Mouse (Mus musculus) layer of hippocampus, adult 8-10 months (tissue): ENCODE data around the gene Zglp1. TPM values are rescaled to one million over a fixed set of nuclear protein-coding genes. Genes with fewer than 3 reads are reported as not detected.

Experiments used
- DNase-seq, 2 experiments: peaks; one replicate each; pipeline ENCODE4 v3.0.0; 2022; ENCODE audit warnings: low spot score in 2 of 2
- total RNA-seq, 4 experiments: library from RNA; stranded (reverse); gene quantifications; 2 replicates each; pipeline ENCODE4 v1.2.4; 2022

Zglp1 gene
- total RNA-seq: 1 to 10 TPM in 1 of 4 experiments, under 1 TPM in 1, not detected in 2; 0.87 to 1.1 TPM

DNA sequence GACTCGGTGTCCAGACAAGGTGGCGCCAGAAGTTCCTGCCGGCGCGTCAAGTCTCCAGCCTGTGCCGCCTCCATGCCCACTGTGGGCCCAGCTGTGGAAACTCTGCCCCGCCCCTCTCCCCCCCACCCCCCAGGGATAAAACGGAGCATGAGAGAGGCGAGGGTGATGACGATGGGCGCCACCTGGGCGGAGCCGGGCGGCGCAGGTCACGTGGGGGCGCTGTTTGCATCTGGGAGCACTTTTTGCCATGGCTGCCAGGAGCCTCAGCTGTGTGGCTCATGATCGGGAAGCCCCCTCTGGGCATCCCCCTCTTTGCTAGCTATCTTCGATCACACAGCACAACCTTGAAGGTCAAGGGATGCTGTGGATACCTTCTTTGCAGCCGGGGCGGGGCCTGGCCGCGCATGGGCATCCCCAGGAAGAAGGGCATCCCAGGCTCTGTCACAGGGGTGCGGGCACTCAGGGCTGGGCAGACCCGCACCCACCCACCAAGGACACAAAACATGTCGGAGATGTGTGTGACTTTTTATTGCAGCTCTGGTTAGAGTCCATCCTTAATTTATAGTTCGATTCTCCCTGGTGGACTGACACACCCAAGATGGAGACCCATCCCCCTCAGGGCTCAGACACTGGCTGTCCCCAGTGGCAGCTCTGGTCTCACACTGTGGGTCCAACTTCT, at the start of gene Zglp1:
Gene Zglp1 (minus strand): TSS at position 88 of the 679 bp plus-strand sequence.
- no peak for DNase-seq

DNA sequence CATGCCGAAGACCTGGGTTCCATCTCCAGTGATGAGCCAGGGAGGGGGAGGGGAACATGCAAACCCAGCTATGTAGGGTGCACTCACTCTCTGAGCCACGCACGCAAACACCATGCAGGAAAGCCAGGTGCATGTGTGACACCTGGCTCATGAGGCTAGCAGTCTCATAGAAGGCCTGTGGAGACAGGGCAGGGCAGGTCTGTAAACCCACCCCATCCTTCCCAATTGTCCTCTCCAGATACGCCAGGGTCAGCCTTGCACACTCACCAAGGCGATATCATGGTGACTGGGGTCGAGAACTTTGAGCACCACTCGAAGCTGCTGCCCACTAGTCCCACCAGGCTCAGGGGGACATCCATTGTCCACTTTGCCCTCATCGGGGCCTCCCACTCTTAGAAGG, 48.2 kb upstream of the Zglp1 start:
- DNase-seq: no peak

DNA sequence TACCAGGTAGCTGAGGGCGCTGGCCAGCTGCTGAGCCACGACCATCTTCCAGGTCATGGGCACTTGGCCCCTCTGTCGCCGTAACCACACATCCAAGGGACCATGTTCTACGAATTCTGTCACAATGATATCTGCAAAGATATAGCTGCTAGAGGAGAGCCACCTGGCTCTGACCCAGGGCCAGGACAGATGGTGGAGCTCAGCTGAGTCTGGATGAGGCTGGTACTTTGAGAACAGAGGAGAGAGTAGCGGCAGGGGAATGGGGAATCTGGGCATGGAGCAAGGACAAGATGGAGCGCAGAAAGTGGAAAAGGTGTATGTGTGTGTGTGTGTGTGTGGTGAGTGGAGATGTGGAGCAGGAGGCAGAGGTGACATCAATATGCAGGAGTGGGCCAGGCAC, 47.3 kb upstream of the Zglp1 start:
- DNase-seq: no peak

DNA sequence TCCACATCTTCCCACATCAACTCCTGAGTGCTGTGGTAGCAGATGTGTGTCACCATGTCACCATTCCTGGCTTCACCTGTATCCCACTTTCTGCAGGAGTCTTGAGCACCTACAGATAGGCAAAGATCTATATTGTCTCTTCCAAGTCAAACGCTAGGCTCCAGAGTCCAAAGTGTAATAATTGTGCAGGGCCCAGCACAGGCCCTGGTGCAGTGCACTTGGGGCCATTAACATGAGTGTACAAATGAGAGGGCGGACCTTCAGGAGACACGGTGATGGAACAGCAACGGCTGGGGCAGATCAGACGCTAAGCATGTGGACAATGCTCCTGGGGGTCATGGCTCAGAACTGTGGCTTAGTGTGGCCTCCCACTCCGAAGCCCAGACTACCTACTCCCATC, 46.9 kb upstream of the Zglp1 start:
- DNase-seq: no peak

DNA sequence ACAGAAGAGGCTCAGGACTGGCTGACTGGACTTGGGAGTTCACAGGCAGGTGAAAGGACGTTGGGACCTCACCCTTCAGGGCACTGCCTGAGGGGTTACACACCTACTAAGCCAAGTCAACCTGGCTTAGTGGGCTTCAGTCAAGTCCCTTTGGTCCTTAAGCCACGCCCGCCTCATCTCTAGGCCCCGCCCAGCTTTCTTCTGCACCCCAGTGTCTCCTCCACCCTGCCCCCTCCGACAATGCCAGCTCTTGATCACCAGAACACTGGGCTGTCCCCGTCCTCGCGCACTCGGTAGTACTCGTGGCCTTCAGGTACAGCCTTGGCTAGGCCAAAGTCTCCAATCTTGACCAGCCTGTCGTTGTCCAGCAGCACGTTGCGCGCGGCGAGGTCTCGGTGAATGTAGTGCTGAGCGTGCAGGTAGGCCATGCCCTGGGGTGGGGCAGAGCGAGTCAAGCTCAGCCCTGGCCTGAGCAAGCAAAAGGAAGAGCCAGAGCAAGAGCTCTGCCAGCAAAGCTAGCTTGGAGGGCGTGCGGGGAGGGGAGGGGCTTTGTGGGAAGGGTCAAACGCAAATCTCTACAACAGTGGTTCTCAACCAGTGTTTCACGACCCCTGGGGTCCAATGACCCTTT, 40.8 kb upstream of the Zglp1 start:
- DNase-seq: no peak

DNA sequence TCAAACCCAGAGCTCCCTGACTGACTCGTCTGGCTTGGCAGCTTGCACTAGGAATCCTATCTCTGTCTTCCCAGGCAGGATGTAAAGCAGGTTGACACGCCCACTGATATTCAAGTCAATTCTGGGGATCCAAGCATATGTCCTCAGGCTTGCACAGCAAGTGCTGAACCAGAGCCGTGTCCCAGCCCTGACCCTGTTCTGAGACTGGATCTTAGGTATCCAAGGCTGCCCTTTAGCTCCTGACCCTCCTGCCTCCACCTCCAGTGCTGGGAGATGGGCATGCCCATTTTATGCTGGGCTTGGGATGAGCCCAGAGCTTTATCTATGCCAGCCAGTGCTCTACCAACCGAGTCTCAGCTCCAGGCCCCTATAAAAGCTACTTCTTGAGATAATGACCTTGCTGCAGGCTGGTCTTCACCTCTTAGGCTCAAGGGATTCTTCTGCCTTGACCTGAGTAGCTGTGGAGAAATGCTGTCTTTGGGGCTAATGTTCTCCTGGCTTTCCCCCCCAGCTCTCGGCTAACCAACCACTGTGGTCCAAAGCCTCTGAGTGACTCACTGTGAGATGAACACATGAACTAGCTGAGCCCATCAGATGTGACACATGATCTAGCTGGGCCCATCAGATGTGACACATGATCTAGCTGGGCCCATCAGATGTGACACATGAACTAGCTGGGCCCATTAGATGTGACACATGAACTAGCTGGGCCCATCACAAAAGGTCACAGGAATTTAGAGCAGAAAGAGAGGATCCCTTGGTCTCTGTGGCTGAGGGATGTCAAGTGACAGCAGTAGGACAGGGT, 39.1 kb upstream of the Zglp1 start:
- DNase-seq: no peak

DNA sequence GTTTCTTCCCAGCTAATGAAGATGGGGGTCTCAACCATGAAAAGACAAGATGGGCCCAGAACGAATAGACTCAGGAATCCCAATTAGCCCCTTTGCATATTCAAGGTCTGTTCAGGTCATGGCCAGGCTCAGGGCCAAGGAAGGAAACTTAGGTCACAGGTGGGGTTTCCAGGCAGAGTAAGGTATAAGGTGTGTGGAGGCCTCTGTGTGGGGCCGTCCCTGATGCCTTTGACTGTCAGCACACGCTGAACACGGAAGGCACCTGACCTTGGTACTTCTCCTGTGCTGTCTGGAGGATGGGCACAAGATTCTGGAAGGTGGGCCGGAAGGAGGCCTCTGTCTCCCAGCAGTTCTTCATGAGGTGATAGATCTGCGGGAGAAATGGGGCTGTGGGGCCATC, 37.9 kb upstream of the Zglp1 start:
- DNase-seq: no peak

DNA sequence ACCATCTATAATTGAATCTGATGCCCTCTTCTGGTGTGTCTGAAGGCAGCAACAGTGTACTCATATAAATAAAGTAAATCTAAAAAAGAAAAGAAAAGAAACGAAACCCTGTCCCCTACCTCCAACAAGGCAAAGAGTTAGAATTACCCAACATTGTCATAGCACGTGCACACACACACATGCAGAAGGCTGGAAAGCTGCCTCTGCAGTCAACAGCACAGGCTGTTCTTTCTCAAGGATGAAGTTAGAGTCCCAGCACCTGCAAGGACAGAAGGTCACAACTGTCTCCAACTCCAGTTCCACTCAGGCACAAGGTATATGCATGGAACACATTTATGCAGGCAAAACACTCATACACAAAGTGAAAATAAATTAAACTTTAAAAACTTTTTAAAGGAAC, 35.2 kb upstream of the Zglp1 start:
- DNase-seq: no peak

DNA sequence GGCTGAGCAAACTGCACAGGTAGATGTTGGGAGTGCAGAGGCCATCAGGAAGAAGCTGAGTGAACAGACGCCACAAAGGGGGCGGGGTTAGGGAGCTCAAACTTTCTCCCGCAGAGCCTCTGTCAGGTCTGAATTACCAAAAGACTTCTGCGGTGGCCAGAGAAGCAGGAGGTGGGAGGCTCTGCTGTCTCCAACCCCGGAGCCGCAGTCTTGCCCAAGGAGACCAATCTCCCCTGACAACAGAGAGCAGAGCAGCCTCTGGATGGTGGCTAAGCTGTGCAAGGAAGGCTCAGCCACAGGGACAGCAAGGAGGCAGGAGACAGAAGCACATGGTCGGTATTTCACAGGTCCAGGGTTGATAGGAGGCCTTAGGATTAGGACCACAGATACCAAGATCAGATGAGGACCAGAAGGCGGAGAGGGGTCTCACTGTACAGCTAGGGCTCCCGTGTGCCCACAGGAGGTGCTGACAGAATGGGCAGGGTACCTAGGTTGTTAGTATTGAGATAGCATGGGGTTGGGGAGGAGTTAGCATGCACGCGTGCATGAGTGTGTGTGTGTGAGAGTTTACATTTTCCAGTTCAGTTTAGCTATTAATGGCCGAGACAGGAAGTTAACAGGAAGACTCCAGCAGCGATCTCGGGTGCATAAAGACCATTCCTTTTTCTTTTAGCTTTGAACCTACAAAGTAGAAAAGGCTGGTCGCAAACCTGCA, 33.7 kb upstream of the Zglp1 start:
- no peak for DNase-seq

DNA sequence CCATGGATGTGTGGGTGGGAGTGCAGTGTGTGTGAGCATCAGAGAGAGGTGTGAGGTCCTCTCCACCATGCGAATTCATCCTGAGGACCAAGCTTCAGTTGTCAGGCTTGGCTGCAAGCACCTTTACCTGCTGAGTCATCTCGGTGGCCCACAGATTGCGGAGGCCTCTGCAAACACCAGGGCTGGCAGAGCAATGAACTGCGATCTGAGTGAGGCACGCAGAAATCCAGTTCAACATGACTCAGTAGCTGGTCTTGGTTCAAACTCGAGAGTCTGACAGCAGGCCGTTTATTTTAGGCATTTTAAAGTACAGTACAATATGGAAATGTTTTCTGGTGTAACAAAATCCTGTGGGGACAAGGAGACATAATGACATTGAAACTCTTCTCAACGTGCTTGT, 30.9 kb upstream of the Zglp1 start:
- DNase-seq: peak; percentile 61 to 73

DNA sequence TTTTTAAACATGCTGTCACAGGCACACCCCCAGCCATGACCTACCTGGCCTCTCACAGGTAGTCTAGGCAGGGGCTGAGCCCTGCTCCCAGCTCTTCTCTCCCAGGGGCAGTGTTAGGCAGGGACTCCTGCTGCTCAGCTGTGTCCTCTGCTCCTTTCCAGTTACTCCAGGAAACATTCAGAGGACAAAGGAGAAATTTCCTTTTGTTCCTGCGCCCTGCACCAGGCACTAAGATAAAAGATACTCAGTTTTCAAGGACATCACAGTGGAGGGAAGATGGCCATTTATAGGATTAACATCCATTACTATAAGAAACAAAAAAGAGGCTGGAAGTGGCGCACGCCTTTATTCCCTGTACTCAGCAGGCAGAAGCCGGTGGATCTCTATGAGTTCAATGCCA, 29.1 kb upstream of the Zglp1 start:
- DNase-seq: no peak

DNA sequence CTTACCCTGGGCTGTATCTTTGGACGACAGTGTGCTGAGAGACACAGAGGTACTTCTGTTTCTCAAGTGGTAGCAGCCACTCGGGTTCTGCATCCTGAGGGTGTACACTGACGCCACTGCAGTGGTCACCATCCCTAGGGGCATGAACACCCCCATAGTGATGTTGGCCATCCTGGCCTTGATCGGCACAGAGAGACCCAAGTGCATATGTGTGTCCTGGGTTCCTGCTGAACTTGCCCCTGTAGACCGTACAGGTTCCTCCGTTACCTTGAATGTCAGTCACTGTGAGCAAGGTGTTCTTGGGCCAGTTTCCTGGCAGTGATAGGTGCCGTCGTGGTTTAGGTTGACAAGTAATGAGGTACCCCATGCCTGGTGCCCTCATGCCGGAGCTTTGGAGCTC, 26.5 kb upstream of the Zglp1 start:
- no peak for DNase-seq

DNA sequence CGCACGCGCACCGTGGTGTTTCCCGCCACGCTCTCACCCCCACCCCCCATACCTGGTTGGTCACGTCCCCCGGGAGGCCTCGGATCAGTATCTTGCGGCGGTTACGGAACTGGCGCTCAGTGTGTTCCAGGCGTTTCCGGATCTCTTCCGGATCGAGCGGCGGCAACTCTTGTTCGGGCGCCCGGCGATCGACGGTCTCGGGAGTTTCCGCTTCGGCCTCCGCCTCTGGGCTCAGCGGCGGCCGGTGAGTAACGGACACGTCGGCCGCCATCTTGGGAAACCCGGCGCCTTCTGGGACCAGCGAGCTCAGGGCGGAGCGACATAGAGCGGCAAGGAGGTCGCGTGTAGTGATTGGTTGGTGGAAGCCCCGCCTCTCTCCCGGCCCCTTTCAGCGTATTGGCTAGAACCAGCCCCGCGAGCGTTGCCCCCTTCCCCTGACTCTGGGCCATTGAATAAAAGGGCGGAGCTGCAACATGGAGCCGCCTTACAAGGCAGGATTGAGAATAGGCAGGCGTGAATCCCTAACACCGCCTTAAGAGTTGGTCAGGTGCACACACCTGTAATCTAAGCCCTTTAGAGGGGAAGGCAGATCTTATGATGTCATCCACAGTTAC, 24.9 kb upstream of the Zglp1 start, which contains the start of the genes Gm38431 and Raver1:
Gene Gm38431 (minus strand): TSS at position 291 of the 614 bp plus-strand sequence.
Gene Raver1 (minus strand): TSS at position 302 of the 614 bp plus-strand sequence.
- DNase-seq: peak; percentile 97

DNA sequence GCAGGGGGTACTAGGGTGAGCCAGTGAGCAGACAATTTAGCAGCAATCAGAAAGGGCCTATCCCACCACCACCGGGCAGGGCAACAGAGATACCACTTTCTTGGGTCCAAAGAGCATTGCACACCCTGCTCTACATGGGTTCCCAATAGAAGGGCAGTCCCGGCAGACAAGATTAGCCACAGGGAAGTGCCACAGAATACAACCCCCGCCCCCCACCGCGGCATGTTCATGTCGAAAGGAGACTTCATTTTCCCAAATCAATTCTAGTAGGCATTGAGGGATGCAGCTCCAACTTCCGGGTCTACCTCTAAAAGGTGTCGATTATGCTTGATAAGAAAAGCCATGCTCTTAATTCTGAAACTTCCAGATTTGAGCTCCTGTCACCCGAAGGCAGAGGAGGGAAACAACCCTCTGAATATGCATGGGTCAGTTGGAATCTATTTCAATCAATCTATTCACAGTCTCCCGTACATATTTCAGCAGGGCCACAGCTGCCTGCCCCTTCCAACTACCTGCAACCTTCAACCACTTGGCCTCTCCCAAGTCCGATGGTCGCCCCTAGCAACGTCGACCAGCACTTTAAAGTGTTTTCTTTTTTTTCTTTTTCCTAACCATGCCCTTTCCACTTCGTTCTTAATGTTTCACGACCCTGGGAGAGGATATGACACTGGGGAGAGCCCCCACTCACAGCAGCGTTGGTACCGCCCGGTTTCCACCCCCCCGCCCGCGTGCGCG, 24.2 kb upstream of the Zglp1 start:
- DNase-seq: no peak

DNA sequence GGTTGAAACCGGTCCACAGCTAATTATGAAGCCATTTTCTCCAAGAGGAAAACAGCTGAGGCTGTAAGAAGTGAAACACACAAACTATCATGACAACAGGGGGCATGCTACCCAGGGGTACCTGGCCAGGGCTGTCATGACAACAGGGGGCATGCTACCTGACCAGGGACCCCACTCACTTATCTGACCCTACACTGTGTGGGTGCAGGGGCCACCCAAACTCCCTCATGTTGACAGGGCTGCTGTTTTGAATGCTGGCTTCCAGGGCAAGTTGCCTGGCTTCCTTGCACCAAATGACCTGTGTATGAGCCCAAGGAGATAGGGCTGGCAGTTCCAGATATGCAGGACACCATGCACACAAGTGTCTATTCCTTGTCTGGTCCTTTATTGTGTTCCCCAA, 23.6 kb upstream of the Zglp1 start:
- no peak for DNase-seq

DNA sequence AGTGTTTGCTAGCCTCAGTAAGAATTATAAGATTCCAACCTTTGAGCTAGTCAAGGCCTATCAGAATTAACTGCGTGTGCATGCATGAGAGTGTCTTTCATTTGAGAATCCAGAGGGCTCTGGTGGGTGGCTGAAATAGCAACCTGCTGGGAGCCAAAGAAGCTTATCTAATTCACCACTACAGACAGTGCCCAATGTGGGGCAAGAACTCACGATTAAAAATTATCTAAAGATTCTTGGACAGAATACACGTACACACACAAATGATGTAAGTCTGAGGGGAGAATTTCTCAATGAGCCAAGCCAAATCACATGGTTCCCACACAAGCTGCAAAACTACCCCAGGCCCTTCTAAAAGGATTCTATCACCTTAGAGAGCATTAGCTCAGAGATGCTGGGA, 16.4 kb upstream of the Zglp1 start:
- no peak for DNase-seq

DNA sequence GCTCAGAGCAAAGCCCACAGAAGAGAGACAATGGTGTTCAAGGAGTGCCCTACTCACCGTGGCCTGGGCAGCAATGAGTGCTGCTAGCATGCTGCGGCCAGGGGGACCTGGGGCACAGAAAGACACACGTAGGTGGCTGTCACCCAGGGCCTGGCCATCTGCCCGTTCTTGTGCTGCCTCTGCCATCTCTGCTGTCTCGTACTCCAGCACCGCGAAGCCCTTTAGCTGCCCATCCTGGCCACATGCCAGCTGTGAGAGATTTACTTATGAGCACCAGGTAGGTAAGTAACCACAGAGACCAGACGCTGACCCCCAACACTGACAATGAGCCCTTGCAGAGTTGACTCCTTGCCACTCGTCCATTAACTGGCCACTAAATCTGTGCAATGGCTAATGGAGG, 14.2 kb upstream of the Zglp1 start:
- no peak for DNase-seq

DNA sequence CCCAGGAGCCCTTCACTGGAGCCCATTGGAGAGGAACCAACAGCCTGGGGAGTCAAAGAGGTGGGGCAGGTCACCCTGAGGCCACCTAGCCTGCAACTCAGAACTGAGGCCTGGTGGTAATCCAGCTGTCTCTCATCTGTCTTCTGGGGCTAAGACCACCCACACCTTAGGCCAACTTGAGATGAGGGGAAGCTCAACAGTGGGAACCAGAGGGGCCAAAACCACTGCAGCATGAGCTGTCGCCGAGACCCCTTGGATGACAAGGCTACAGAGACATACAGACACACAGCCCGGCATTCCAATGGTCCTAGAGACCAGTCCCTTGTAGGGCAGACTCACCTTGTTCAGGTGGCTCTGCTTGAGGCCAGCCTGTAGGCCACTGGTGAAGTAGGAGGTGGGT, 8.7 kb upstream of the Zglp1 start:
- DNase-seq: no peak

DNA sequence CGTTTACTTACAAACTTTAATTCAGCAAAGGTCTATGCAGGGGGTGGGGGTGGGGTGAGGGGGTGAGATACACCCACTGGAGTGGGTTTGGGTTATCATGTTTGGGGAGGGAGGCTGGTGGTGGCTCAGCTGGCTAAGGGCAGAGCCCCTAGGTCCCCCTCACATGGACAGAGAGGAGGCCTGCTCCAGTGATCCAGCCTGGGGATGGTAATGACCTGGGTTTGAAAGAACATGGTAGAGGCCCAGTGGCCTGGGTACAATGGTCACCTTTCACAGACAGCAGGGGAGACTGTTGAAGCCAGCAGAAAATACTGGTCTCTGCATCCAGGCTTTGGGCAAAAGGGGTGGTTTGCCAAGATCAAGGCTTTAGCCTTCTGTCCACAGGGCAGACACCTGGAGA, 7.3 kb upstream of the Zglp1 start:
- DNase-seq: no peak

DNA sequence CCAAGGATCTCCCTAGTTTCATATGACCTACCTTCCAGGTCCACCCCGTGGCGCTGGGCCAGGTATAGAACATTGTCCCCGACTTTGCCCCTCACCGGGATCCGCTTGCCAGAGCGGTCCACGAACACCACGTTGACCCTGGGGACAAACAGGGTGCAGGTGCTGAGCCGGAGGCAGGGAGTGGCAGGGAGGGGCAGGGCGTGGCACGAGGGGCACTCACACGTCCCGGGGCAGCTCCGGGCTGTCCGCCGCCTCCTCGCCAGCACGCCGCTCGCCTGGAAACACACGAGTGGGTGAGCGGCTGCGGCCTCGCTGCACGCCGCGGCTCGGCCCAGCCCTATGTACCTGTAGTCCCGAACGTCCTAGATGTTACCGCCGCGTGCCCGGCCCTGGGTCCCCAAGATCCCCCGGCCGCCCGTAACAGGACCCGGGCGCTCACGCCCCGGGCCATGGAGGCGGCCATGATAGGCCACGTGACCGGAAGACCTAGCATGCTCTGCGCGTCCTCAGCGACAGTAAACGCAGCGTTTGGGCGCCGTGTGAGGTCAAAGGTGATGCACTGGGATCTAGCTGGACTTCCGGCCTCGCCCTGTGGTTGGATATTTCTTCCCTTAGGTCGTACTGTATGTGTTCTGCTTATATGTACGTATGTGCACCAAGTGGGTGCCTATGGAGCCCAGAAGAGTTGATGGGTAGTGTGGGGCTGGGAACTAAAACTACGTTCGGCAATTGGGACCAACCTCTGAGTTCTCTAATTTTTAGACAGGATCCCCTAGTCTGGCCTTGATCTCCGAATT, 6.3 kb upstream of the Zglp1 start, which contains the start of the genes Gm49373 and Fdx1l:
Gene Gm49373 (minus strand): TSS at position 53 of the 797 bp plus-strand sequence.
Gene Fdx1l (minus strand): TSS at position 571 of the 797 bp plus-strand sequence.
- peak; percentile 89 to 94 for DNase-seq
